Mouse (Mus musculus) 3134 (cell line): ENCODE results near the gene Vps37c.

Experiments used
- DNase-seq: peaks from one replicate; pipeline ENCODE4 v3.0.0-alpha.2; 2011; ENCODE audit warnings: low spot score; ENCODE audit not compliant: insufficient read length; ENCODE audit errors: extremely low read depth

The Vps37c gene

DNA sequence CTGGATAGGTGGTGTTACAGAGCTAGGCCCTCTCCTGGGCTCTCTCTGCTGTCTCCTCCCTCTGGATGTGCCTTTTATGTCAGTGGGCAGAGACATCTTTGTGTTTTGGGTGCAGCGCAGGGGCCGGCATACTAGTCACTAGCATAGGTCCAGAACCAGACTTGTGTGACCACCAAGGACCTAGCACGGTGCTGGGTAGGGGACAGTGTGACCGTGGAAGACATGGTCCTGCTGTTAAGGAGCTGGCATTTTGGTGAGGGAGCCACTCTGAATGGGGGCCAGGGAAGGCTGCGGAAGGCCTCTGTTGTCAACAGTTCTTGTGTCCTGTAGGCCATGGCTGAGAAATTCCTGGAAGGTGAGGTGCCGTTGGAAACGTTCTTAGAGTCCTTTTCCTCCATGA lies 23.7 kb downstream of the Vps37c start:
- DNase-seq, result no peak

DNA sequence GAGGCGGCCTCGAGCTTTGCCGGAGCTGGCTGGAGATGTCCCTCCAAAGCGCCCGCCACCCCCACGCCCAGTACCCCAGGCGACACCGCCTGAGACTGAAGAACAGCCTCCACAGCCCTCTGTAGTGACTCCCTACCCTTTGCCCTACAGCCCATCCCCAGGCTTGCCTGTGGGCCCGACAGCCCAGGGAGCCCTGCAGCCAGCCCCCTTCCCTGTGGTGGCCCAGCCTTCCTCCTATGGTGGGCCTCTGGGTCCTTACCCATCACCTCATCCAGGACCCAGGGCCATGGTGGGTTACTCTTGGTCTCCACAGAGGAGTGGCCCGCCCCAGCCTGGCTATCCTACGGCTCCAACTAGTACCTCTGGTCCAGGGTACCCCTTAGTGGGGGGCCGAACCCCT lies 24.1 kb downstream of the Vps37c start:
- DNase-seq, result no peak

DNA sequence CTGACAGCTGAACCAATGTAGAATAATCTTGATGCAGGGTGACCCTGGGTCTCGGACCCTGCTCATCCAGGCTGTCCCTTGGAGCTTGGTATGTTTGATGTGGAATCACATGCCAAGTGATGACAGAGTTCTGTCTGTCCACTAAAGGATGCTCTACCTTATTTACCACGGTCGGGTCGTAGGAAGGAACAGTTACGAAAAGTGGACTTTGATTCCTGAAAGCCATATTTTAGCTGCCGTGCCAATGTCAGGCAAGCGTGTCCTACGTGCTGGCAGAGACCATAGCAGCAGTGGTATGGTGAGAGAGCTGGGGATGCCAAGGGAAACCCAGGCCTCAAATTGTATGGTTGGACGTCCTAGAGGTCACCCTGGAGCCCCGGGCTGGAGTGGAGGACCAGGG lies 25.0 kb downstream of the Vps37c start:
- no peak for DNase-seq

DNA sequence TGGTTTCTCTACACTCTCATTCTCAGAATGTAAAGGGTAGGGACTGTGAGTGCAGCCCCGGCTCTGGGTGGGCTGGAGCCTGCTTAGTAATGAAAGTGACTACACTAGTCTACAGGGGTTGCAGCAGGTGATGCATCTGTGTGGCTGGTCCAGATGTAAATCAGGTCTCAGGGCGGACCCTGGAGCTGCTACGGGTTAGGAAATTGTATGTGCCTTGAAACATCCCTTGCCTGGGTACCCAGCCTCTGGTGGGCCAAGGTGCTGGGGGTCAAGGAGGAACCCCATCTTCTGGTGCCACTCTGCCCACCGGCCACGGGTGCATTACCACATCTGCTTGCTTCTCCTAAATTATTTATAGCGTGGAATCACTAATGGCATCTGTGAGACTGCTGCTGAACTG lies 25.6 kb downstream of the Vps37c start:
- DNase-seq, result no peak

DNA sequence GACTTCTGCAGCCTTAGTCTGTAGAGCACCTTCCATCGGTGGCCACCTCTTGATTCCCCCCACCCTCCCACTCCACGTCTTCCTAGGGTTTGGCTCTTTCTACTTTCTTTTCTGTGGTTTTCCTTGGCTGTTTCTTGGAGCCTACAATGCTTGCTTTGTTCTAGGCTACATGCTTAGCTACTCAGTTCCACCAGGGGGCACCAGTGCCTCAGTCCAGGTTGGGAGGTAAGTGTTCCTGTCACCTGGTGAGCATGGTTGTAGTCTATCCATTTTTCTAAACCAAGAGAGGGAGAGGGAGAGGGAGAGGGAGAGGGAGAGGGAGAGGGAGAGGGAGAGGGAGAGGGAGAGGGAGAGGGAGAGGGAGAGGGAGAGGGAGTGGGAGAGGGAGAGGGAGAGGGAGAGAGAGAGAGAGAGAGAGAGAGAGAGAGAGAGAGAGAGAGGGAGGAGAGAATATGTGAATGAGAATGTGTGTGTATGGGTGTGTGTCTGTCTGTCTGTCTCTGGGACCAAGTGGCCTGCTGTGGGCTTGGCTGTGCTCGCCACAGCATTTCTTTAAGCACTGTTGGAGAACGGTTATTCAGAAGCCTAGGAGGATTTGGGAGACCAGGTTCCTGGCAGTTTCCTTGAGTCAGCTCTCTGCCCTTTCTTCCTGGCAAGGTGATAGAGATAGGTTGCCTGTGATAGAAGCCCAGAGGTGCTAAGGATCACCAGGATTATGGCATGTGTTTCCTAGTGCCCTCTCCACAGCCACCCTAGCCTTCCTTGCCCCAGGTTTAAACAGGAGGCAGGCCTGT lies 26.3 kb downstream of the Vps37c start:
- no peak for DNase-seq

DNA sequence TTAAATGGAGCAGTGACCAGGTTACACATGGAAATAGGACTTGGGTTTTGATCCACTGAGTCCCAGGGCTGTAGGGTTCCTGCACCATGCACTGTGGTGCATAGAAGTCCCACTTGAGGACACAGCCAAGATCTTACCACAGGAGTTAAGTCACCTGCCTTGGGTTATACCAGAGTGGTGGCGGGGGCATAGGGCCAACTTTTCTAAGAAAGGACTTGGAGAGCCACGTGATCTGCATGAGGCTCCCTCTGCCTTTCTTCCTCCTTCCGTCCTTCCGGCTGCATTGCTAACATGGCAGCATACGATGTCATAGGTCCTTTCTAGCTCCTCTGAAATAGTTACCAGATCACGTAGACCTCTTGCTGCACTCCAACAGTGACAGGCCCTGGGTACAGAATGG lies 26.9 kb downstream of the Vps37c start:
- DNase-seq, result no peak

DNA sequence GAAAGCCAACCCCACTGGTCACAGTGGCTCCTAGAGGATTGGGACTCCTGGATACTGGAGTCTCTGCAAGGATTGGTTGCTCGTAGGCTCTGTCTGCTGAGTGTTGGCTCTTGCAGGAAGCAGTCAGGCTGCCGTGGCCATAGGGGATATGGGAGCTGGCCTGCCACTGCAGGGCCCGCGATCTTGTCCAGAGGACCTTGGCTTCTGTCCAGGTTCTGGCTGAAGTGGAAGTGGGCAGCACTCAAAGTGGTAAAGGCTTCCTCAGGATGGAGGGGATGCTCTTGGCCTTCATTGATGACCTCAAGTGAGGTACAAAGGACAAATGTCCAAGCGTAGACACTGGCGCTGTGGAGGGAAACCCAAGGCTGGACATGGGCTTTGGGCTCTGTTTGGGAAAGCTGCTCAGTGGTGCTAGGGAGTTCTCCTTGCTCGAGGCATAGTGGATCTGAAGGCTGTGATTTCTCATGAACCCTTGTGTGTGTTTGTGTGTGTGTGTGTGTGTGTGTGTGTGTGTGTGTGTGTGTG lies 29.8 kb downstream of the Vps37c start:
- DNase-seq, result no peak

DNA sequence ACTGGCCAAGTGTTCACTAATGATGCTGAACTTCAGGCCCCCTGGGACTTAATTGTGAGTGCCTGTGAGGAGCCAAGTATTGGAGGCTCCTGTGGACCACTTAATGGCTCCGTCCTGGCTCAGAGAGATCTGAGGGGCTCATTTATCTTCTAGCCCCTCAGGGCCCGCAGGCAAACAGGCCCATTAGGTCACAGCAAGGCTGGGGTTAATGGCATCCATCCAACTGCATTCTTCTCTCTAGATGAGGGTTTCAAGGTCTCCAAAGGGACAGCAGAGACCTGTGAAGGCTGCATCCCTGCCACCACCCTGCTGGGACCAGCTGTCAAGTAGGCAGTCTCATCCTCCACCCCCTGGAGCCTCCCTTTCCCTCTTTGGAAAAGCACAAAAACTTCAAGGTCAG lies 31.2 kb downstream of the Vps37c start:
- DNase-seq, result no peak

DNA sequence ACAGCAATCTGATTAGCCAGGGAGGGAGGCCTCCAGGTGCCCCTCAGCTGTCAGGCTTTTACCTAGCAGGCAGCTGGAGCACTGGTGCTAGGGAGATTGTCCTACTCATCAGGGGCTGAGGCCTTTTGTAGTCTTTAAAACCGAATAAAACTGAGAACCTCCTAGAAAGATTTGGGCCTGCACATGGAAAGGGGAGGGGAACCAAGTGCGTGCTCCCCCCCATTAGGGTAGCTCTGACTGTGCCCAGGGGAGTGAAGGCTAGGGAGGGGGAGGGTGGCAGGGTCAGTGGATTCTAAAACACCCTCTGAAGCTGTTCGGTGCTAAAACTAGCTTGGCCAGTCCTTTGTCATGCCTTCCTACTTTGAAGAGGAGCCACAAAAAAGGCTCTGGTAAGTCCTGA lies 32.0 kb downstream of the Vps37c start:
- DNase-seq, result no peak

DNA sequence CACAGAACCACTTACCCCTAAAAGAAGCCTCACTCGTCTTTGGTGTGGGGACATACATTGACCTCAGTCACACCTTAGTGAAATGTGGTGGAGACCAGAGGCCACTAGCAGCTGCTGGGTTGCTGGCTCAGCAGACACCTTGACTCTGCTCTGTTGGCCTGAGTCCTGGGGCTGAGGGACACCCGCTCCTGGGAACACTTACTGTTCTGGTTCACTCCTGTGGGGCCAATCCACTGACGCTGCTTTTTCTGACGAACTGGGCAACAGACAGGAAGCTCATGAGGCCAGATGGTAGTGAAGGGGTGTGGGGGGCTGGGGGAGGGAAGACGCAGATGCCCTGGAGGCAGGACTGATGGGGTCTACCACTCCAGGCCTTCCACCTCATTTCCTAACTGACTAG lies 32.5 kb downstream of the Vps37c start:
- no peak for DNase-seq

DNA sequence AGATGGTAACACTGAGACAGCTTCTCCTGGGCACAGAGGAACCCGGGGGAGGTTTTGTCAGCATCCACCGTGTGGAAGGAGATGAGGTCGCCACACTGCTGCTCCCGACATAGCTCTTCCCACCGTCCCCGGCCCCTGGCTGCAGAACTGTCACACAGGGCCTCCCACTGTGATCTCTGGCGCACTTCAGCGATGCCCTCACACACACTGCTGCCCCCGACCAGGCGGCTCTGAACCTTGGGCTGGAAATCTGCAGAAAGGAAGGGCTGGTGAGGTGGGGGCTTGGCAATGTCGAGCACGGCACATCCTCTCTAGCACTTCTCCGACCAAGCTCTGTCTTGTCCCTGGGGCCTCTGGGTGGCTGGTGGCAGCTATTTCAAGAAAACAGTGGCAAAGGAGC lies 34.5 kb downstream of the Vps37c start:
- DNase-seq, result no peak

DNA sequence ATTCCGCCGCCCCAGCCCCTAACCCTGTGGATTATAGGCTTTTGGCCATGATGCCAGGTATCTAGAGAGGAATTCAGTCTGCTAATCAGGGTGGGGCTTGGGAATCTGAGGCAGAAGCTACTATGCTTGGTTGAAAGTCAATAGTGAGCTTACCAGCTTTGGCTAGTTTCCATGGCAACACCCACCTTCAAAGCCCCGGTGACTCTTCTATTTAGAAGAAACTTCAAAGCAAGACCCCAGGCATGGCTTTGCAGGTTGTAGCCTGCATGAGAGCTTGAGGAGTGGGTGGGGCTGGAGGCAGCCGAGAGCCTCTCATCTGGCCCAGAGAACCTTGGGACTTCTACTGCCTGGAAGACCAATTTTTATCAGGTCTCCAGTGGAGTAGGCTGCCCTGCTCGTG lies 35.1 kb downstream of the Vps37c start:
- no peak for DNase-seq

DNA sequence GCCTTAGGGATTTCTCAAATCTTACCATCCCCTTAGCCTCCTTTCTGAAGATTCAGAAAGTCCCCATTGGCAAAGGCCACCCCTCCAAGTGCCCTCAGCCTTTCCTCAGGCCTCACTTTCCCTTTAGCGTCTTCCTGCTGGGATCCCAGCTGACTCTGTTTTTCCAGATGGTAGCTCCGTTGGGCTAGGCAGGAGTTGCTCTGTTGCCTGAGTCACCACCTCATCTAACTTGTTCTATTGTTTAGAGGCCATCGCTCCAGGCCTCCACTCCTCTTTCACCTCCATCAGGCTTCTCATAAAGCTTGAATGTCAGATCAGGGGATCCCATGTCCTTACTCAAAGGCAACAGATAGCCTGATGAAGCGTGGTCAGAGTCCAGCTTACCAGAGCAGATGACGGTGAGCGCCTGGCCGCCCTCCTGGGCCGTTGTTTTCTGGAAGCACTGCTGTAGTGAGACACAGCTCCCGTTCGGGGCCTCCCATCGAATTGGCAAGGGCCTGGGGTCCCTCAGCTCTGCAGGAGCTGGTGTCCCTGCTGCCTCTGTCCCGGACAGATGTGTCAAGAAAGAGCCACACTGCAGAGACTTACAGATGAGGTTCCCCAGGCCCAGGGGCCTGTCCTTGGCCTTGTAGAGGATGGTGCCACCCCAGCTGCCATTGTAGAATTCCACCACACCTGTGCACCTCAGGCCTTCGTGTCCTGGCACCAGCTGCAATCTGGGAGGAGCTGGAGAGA lies 36.3 kb downstream of the Vps37c start:
- DNase-seq, result no peak

DNA sequence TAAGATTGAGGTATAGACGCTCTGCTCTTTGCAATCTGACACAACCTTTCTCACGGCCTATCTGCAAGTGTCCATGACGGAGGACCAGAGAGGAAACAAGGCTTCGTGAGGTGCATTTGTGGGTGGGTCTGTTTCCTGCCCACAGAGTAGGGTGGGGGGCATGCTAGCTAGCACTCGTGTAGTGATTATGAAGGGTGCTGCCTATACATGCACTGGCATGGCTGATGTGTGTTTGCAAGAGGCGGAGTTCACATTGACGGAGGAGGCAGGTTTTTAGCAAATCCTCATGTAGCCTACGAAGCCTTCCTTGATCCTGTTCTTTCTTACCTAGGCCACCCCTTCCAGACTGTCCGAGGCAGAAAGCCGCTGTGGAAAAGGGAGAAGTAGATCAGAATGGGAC lies 41.4 kb downstream of the Vps37c start:
- DNase-seq, result no peak

DNA sequence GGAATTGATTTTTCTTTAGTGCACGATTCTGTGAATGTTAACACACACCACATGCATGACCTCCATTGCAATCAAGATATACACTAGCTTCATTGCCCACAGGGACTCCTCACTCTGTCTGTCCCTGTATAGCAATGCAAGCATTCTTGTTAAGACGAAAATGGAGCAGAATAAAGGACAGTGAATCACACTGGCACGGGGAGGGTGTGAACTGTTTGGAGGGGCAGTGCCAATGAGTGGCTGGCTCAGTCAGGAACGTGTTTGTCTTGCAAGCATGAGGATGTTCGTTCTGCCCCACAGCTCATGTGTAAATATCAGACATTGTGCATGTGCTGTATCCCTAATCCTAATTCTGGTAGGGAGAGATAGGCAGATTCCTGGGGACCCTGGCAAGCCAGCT lies 41.9 kb downstream of the Vps37c start:
- no peak for DNase-seq

DNA sequence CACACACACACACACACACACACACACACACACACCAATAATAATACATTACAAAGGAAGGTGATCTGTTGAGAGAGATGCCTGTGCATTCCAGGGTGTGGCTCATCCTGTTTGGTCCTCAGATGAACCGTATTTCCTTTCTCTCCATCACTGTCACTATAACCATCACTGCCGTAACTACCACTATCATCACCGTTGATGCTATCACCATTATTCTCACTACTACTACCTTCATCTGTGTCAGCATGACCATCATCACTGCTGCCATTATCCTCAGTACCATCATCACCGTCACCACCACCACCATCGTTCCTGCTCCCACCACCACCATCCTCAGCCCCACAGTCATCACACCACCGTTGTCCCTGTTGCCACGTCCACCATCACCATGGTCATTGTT lies 43.4 kb downstream of the Vps37c start:
- DNase-seq, result no peak

DNA sequence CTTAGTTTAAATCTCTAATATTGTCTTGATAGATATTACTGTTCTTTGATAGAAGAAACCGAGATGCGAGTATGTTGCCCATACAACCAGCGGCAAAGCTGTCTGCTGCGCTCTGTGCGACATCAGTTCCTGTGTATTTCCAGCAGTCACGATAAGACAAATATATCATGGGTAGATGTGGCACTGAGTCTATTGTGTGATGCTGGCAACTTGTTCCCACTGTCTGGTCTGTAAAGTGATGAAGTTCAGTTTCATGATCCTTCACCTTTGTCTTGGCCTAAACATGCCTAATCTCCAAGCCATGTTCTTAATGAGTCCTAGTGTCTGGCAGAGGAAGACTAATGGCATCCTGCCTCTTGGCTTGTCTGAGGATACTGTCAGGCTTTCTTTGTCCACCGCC lies 44.2 kb downstream of the Vps37c start:
- no peak for DNase-seq

DNA sequence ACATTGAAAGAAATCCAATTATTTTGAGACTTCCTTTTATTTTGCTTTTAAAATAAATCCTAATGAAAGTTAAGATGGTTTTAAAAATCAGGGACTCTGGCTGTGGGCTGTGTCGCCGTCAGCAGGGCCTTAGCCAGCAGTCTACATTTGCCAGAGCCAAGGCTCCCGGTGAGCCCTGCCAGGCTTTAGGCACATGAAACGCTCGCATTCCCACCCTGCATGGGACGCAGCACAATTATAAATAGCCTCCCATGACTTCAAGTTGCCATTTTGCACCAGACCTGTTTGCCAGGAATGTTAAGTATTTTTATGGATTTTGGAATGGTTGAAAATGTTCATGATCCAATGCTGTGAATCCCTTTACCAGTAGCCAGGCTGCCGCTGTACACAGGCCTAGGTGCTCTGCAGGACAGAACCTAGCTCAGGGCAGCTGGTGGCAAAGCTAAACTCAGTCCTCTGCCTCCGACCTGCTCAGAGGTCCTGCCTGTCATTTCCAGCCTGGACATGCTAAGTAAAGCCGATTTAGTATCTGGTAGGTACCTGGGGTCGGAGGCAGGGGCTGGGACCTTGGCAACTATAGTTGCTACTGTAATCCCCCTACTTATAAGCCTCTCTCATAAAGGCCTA lies 45.1 kb downstream of the Vps37c start:
- DNase-seq, result no peak

DNA sequence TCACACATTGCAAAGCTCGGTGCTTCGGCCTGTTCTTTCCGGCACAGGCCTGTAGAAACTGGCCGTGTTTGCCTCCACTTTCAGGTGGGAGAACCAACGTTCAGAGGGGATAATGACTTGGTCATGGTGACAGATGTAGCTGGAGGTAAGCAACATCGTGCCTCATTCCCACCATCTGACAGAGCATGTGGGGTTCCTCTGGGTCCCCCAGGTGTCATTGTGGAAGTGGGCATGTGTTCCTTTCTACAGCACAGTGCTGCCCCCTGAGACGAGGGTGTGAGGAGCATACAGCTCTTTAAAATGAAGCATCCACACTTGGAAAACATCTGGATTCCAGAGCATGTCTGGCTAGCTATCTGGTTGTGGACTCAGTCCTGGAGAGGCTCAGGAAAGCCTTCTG lies 46.0 kb downstream of the Vps37c start:
- no peak for DNase-seq

DNA sequence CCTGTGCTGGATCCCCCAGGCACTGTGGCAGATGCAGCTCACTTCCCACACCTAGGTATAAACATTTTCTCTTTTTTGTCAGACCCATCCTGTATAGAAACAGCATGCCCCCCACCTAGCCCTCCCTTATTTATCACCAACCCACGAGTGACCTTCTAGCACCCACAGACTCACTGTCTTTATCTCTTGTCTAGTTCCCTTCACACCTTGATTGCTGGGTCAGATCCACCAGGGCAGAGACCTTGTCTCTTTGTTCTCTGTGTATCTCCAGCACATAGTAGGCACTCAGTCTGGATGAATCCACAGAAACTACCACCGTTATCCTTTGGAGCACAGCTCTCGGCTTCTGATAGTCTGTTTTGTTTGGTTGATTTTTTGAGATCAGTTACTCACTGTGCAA lies 46.5 kb downstream of the Vps37c start:
- no peak for DNase-seq

DNA sequence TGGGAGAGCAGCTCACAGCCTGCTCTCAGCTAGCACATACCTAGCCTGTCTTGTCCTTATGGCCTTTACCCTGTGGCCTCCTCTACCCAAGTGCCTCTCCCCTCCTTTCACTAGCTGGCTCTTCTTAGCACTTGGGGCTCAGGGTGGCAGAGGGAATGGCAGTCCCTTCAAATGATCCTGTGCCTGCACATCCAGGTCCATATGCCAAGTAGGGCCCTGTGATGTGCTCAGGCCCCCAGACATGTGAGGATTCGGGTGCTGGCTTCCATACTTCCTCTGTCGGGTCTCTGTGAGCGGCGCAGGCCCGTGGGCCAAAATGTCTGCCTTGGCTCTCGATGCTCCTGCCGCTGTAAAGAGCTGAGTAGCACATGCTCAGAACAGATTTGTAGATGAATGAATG lies 47.3 kb downstream of the Vps37c start:
- DNase-seq, result no peak

DNA sequence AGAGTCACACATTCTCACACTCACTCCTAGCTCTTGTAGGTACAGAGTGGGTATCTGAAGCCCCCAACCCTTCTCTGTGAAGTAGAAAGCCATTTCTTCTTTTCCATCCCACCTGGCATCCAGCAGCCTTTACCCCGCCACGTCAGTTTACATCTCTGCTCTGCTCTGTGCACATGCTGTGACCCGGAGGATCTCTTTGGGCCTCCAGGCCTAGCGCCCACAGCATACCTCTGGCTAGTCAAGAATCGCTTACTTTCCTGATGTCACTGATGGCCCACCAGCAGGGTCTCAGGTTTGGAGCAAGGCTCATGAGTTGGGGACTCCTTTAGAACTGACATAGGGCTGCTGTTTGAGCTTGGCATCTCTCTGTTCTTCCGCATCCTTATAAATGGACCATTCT lies 49.5 kb downstream of the Vps37c start:
- no peak for DNase-seq
